12 mouse cellular contexts compared by ENCODE assay signal in the genomic region with DNA sequence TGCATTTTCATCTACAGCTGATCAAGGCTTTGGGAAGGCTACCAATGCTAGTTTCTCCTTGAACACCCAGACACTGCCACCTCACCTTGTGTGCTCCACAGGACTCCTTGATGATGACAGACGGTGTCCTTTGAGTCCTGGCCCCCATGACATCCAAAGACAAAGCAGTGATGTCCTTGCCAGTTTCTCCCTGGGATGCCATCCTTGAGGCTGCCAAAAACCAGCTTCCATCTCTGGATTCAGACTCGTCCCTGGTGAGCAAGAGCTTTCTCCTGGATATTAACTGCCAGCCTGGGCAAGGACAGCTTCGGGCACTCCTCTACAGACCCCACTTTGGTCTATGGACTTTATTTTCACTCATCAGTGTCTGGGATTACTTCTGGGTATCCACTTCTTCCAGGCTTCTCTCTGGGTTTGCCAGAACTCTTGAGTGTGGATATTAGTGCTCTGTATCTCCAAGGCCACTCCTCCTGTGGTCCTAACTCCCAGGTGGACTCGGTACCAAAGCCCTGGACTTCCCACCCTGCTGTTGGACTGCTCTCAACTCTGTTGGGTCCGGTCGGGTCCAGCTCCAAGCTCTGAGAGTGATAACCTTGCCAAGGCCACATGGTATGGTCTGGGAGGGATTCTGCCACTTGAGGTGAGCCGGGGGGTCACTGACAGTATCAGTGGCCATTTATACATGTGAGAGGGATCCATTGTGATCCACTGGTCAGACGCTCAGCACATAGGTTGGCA. TPM values are rescaled to one million over a fixed set of nuclear protein-coding genes. Genes with fewer than 3 reads are reported as not detected.
A peak's percentile ranks its signal among the peaks of the same experiment; 100 is the strongest.
DNase-seq lines count a peak whose midpoint lies in the region; ATAC-seq and TF ChIP-seq lines count a peak whose summit lies in the region.
"Had no signal": no experiment of that assay in that cellular context is flagged by ENCODE, and none has a peak within 500 bp of the region (broad histone marks: within the 10 kb centered on the region; RNA-seq: fewer than 3 reads in every experiment).

No protein-coding gene starts in this region.

- H3K36me3 ChIP-seq in megakaryocyte, embryonic 14.5 days (replicated peaks; ENCODE audit: low read length) = peaks cover 18% of the 10 kb centered on the region
- no peaks in the 10 kb centered on the region for H3K36me3 ChIP-seq in hindbrain, postnatal 0 days (ENCODE audit: insufficient read depth, low read length)
- no peaks in the 10 kb centered on the region for H3K36me3 ChIP-seq in stomach, embryonic 15.5 days

- no peaks in the 10 kb centered on the region for H3K9me3 ChIP-seq in megakaryocyte, embryonic 14.5 days
- no peaks in the 10 kb centered on the region for H3K9me3 ChIP-seq in hindbrain, postnatal 0 days (ENCODE audit: low read length)
- no peaks in the 10 kb centered on the region for H3K9me3 ChIP-seq in stomach, embryonic 15.5 days

- DNase-seq in cerebellum, adult 11-12 months = peak; percentile 76
- DNase-seq in hindbrain, postnatal 0 days (ENCODE audit: low spot score) = no peak
- DNase-seq in ovary, postnatal 36 days (ENCODE audit: low spot score) = no peak
- DNase-seq: right cerebral cortex, postnatal 25 days had no signal

- H3K27me3 ChIP-seq in megakaryocyte, embryonic 14.5 days (replicated peaks) = no peaks in the 10 kb centered on the region
- no peaks in the 10 kb centered on the region for H3K27me3 ChIP-seq in hindbrain, postnatal 0 days (ENCODE audit: insufficient read depth, low read length)
- no peaks in the 10 kb centered on the region for H3K27me3 ChIP-seq in stomach, embryonic 15.5 days (replicated peaks)

- no peak overlapping the region; the same call in 1 of the 2 replicates for H3K27ac ChIP-seq in hindbrain, postnatal 0 days
- H3K27ac ChIP-seq in stomach, embryonic 15.5 days = no peak overlapping the region

- H3K4me1 ChIP-seq in megakaryocyte, embryonic 14.5 days = peaks cover 73% of the 10 kb centered on the region
- H3K4me1 ChIP-seq in hindbrain, postnatal 0 days (ENCODE audit: insufficient read depth, low read length) = peaks cover 14% of the 10 kb centered on the region; the same call in 1 of the 2 replicates
- H3K4me1 ChIP-seq in stomach, embryonic 15.5 days = peaks cover 15% of the 10 kb centered on the region

- H3K4me3 ChIP-seq in megakaryocyte, embryonic 14.5 days (replicated peaks) = peak overlapping the region; percentile 97
- no peak overlapping the region; the same call in 1 of the 2 replicates for H3K4me3 ChIP-seq in hindbrain, postnatal 0 days (ENCODE audit: low read length)
- peak overlapping the region; percentile 98; the same call in 1 of the 2 replicates for H3K4me3 ChIP-seq in stomach, embryonic 15.5 days (replicated peaks)

- TF ChIP-seq CTCF in hindbrain, postnatal 0 days (IDR thresholded peaks at IDR 0.05; ENCODE audit: low read depth) = no peak

- 80% methylated on average over 8 of the region's 8 CpGs for WGBS in hindbrain, postnatal 0 days
- WGBS in stomach, embryonic 15.5 days = 81% methylated on average over 8 of the region's 8 CpGs

- H3K4me2 ChIP-seq in hindbrain, postnatal 0 days (ENCODE audit: low read depth, low read length) = peak overlapping the region; percentile 63; the same call in 1 of the 2 replicates
- no peak overlapping the region; the same call in 1 of the 2 replicates for H3K4me2 ChIP-seq in stomach, embryonic 15.5 days

- H3K9ac ChIP-seq in hindbrain, postnatal 0 days (replicated peaks; ENCODE audit: low read length) = no peak overlapping the region
- H3K9ac ChIP-seq in stomach, embryonic 15.5 days = no peak overlapping the region

- ATAC-seq in cerebellum, adult (ENCODE audit: insufficient number of reproducible peaks, low FRiP score, low TSS enrichment) = no peak
- ATAC-seq in megakaryocyte, adult 5-6 weeks (ENCODE audit: poor library complexity, severe bottlenecking) = no peak
- ATAC-seq in hindbrain, postnatal 0 days = no peak
- ATAC-seq in stomach, embryonic 15.5 days (ENCODE audit: insufficient read depth, low FRiP score, low read depth) = no peak
- ATAC-seq in CD4-positive, CD25-positive, alpha-beta regulatory T cell, adult 4 months = no peak

RNA-seq across cellular contexts. Expression of gene Anks3, which starts 1.6 kb away (rescaled TPM):
- polyA plus RNA-seq in megakaryocyte, embryonic 14.5 days (2012; ENCODE audit: insufficient read depth, low replicate concordance) = 18.6 and 22.6 TPM in 2 replicates
- 13.7 and 15.0 TPM in 2 replicates for total RNA-seq in megakaryocyte, adult 5-6 weeks (2015)
- total RNA-seq in megakaryocyte, adult 5-6 weeks (2017) = 15.6 and 19.0 TPM in 2 replicates
- total RNA-seq in hindbrain, postnatal 0 days (2014; rRNA removed) = 35.0 and 47.7 TPM in 2 replicates
- 38.0 and 44.1 TPM in 2 replicates for polyA plus RNA-seq in hindbrain, postnatal 0 days (2015; fragmentation: Nextera tagmentation; extraction: Ambion mirVana)
- polyA plus RNA-seq in stomach, embryonic 15.5 days (2015; fragmentation: Nextera tagmentation; extraction: Ambion mirVana) = 48.7 and 53.0 TPM in 2 replicates
- polyA plus RNA-seq in CD4-positive, CD25-positive, alpha-beta regulatory T cell, adult 4 months (2017; shearing (Covaris generic)) = 10 to 100 TPM; 41.4 to 64.3 TPM

RNA-seq across cellular contexts. Expression of gene Nudt16l1, which starts 27.0 kb away (rescaled TPM):
- 13.9 and 30.1 TPM in 2 replicates for polyA plus RNA-seq in megakaryocyte, embryonic 14.5 days (2012; ENCODE audit: insufficient read depth, low replicate concordance)
- total RNA-seq in megakaryocyte, adult 5-6 weeks (2015) = 16.7 and 22.9 TPM in 2 replicates
- 10.2 and 14.0 TPM in 2 replicates for total RNA-seq in megakaryocyte, adult 5-6 weeks (2017)
- 29.8 and 43.0 TPM in 2 replicates for total RNA-seq in hindbrain, postnatal 0 days (2014; rRNA removed)
- 119 and 121 TPM in 2 replicates for polyA plus RNA-seq in hindbrain, postnatal 0 days (2015; fragmentation: Nextera tagmentation; extraction: Ambion mirVana)
- 140 and 143 TPM in 2 replicates for polyA plus RNA-seq in stomach, embryonic 15.5 days (2015; fragmentation: Nextera tagmentation; extraction: Ambion mirVana)
- polyA plus RNA-seq in CD4-positive, CD25-positive, alpha-beta regulatory T cell, adult 4 months (2017; shearing (Covaris generic)) = 100 to 1,000 TPM in 1 of 2 experiments, 10 to 100 TPM in 1; 92.1 to 106 TPM

RNA-seq across cellular contexts. Expression of gene Sept12, which starts 32.1 kb away (rescaled TPM):
- not detected in 2 replicates for polyA plus RNA-seq in megakaryocyte, embryonic 14.5 days (2012; ENCODE audit: insufficient read depth, low replicate concordance)
- total RNA-seq in megakaryocyte, adult 5-6 weeks (2015) = not detected in 2 replicates
- not detected in 2 replicates for total RNA-seq in megakaryocyte, adult 5-6 weeks (2017)
- not detected in 2 replicates for total RNA-seq in hindbrain, postnatal 0 days (2014; rRNA removed)
- not detected in 2 replicates for polyA plus RNA-seq in hindbrain, postnatal 0 days (2015; fragmentation: Nextera tagmentation; extraction: Ambion mirVana)
- polyA plus RNA-seq in stomach, embryonic 15.5 days (2015; fragmentation: Nextera tagmentation; extraction: Ambion mirVana) = not detected in 2 replicates
- polyA plus RNA-seq in CD4-positive, CD25-positive, alpha-beta regulatory T cell, adult 4 months (2017; shearing (Covaris generic)) = not detected
- polyA plus RNA-seq: activated CD4-positive, CD25-positive, alpha-beta regulatory T cell, adult 4 months; inflammation-experienced regulatory T-cells, adult 6 months; lung, embryonic 16.5 days had no signal

RNA-seq across cellular contexts. Expression of gene Smim22, which starts 41.5 kb away (rescaled TPM):
- polyA plus RNA-seq in megakaryocyte, embryonic 14.5 days (2012; ENCODE audit: insufficient read depth, low replicate concordance) = not detected in 2 replicates
- not detected in 2 replicates for total RNA-seq in megakaryocyte, adult 5-6 weeks (2015)
- not detected in 2 replicates for total RNA-seq in megakaryocyte, adult 5-6 weeks (2017)
- not detected in 2 replicates for total RNA-seq in hindbrain, postnatal 0 days (2014; rRNA removed)
- polyA plus RNA-seq in hindbrain, postnatal 0 days (2015; fragmentation: Nextera tagmentation; extraction: Ambion mirVana) = 6.5 and 6.6 TPM in 2 replicates
- polyA plus RNA-seq in stomach, embryonic 15.5 days (2015; fragmentation: Nextera tagmentation; extraction: Ambion mirVana) = 59.7 and 65.9 TPM in 2 replicates
- not detected for polyA plus RNA-seq in CD4-positive, CD25-positive, alpha-beta regulatory T cell, adult 4 months (2017; shearing (Covaris generic))
- polyA plus RNA-seq: activated CD4-positive, CD25-positive, alpha-beta regulatory T cell, adult 4 months; inflammation-experienced regulatory T-cells, adult 6 months had no signal

RNA-seq across cellular contexts. Expression of gene Rogdi, which starts 47.8 kb away (rescaled TPM):
- polyA plus RNA-seq in megakaryocyte, embryonic 14.5 days (2012; ENCODE audit: insufficient read depth, low replicate concordance) = 34.2 and 52.7 TPM in 2 replicates
- total RNA-seq in megakaryocyte, adult 5-6 weeks (2015) = 75.8 and 80.5 TPM in 2 replicates
- 28.1 and 38.9 TPM in 2 replicates for total RNA-seq in megakaryocyte, adult 5-6 weeks (2017)
- 105 and 126 TPM in 2 replicates for total RNA-seq in hindbrain, postnatal 0 days (2014; rRNA removed)
- polyA plus RNA-seq in hindbrain, postnatal 0 days (2015; fragmentation: Nextera tagmentation; extraction: Ambion mirVana) = 142 and 148 TPM in 2 replicates
- polyA plus RNA-seq in stomach, embryonic 15.5 days (2015; fragmentation: Nextera tagmentation; extraction: Ambion mirVana) = 54.9 and 57.0 TPM in 2 replicates
- polyA plus RNA-seq in CD4-positive, CD25-positive, alpha-beta regulatory T cell, adult 4 months (2017; shearing (Covaris generic)) = 10 to 100 TPM; 19.8 to 35.0 TPM
